Mouse (Mus musculus): ENCODE results near the gene B430306N03Rik. TPM values are rescaled to one million over a fixed set of nuclear protein-coding genes. Genes with fewer than 3 reads are reported as not detected.

B430306N03Rik gene
- polyA plus RNA-seq, 1 experiment: not detected

- TF ChIP-seq USF1 (IDR thresholded peaks at IDR 0.05; ENCODE audit: low read depth) (no peak), FOSL1 (IDR thresholded peaks at IDR 0.05; ENCODE audit: insufficient read depth, low read length, poor library complexity, severe bottlenecking) (no peak), MYOG (IDR thresholded peaks at IDR 0.05; ENCODE audit: control insufficient read depth, extremely low read depth, insufficient read length) (no peak), MYOD1 (IDR thresholded peaks at IDR 0.05; ENCODE audit: control insufficient read depth, insufficient read length, low read depth) (no peak)
- H3K79me2 ChIP-seq (ENCODE audit: control insufficient read depth, insufficient read depth): no peaks in the 10 kb centered on the region
- no peaks in the 10 kb centered on the region for H3K79me3 ChIP-seq (ENCODE audit: low read depth)
- H3K4me3 ChIP-seq (ENCODE audit: insufficient read depth, poor library complexity, severe bottlenecking): no peak overlapping the region
- no peaks in the 10 kb centered on the region for H3K36me3 ChIP-seq (ENCODE audit: control insufficient read depth, insufficient read depth)
- no peaks in the 10 kb centered on the region for H3K27me3 ChIP-seq (ENCODE audit: control insufficient read depth, insufficient read depth, insufficient read length)
- no peak overlapping the region for H3ac ChIP-seq (ENCODE audit: control insufficient read depth, insufficient read length, low read depth)
Observed at GRCm38 (mm10) chr17:48371621-48372020, 55.7 kb downstream of the B430306N03Rik start.

DNA sequence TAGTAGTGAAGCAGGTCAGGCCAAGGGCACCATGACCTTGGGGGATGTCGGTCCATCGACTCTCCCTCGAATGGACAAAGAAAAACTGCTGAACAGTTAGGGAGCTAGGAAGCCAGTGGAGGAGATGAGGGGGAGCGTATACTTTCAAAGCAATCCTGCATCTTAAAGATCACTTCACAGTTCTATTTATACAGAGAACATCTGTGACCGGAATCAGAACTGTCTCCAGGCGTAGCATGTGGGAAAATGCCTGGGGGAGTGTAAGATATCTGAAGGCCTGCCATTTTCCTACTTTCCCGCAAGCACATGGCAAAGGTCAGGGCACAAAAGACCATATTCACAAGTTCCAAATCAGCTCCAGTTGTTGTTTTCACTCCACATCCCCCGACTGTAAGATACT, 57.0 kb downstream of the B430306N03Rik start:
- H3K27me3 ChIP-seq (ENCODE audit: control insufficient read depth, insufficient read depth, insufficient read length): no peaks in the 10 kb centered on the region
- no peaks in the 10 kb centered on the region for H3K79me2 ChIP-seq (ENCODE audit: control insufficient read depth, insufficient read depth)
- TF ChIP-seq CEBPB (IDR thresholded peaks at IDR 0.05; ENCODE audit: low read depth) (no peak), USF1 (IDR thresholded peaks at IDR 0.05; ENCODE audit: low read depth) (no peak), FOSL1 (IDR thresholded peaks at IDR 0.05; ENCODE audit: insufficient read depth, low read length, poor library complexity, severe bottlenecking) (no peak), MYOG (IDR thresholded peaks at IDR 0.05; ENCODE audit: control insufficient read depth, extremely low read depth, insufficient read length) (no peak), CTCF (IDR thresholded peaks at IDR 0.05; ENCODE audit: control insufficient read depth, insufficient read depth, insufficient read length) (no peak), MAX (IDR thresholded peaks at IDR 0.05) (no peak), MYOD1 (IDR thresholded peaks at IDR 0.05; ENCODE audit: control insufficient read depth, insufficient read length, low read depth) (no peak)
- H3ac ChIP-seq (ENCODE audit: control insufficient read depth, insufficient read length, low read depth): no peak overlapping the region
- no peaks in the 10 kb centered on the region for H3K36me3 ChIP-seq (ENCODE audit: control insufficient read depth, insufficient read depth)
- no peak overlapping the region for H3K4me3 ChIP-seq (ENCODE audit: insufficient read depth, poor library complexity, severe bottlenecking)
- no peaks in the 10 kb centered on the region for H3K79me3 ChIP-seq (ENCODE audit: low read depth)

DNA sequence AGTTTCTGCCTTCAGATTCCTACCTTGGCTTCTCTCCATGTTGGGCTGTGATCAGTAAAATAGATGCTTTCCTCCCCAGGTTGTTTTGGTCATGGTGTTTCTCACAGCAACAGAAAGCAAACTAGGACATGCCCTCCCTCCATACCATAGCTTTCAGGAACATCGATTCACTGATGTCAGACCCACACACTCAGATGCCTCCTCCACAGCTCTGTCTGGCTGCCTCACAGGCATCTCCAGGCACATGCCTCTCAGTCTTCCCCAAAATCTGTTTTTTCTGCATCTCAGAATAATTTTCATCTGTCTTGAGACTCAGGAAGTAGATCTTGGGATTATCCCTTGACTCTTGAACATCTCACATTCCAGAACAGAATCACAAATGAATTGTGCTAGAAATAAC, 60.2 kb downstream of the B430306N03Rik start:
- Histone ChIP-seq H3K79me2 (ENCODE audit: control insufficient read depth, insufficient read depth) (no peaks in the 10 kb centered on the region), H3ac (ENCODE audit: control insufficient read depth, insufficient read length, low read depth) (no peak overlapping the region), H3K36me3 (ENCODE audit: control insufficient read depth, insufficient read depth) (no peaks in the 10 kb centered on the region), H3K79me3 (ENCODE audit: low read depth) (no peaks in the 10 kb centered on the region), H3K27me3 (ENCODE audit: control insufficient read depth, insufficient read depth, insufficient read length) (no peaks in the 10 kb centered on the region), H3K4me3 (ENCODE audit: insufficient read depth, poor library complexity, severe bottlenecking) (no peak overlapping the region)
- TF ChIP-seq MYOD1 (IDR thresholded peaks at IDR 0.05; ENCODE audit: control insufficient read depth, insufficient read length, low read depth) (no peak), MAX (IDR thresholded peaks at IDR 0.05) (no peak), CEBPB (IDR thresholded peaks at IDR 0.05; ENCODE audit: low read depth) (no peak), USF1 (IDR thresholded peaks at IDR 0.05; ENCODE audit: low read depth) (no peak), CTCF (IDR thresholded peaks at IDR 0.05; ENCODE audit: control insufficient read depth, insufficient read depth, insufficient read length) (no peak), MYOG (IDR thresholded peaks at IDR 0.05; ENCODE audit: control insufficient read depth, extremely low read depth, insufficient read length) (no peak), FOSL1 (IDR thresholded peaks at IDR 0.05; ENCODE audit: insufficient read depth, low read length, poor library complexity, severe bottlenecking) (no peak)

Other genes with a start within 250 kb of the B430306N03Rik start
- not detected for gene 1700067P10Rik, start 226.8 kb upstream of the B430306N03Rik start, polyA plus RNA-seq (2012; fragmentation: generic; extraction: Trizol)
- gene 9830107B12Rik, start 169.9 kb upstream of the B430306N03Rik start, polyA plus RNA-seq (2012; fragmentation: generic; extraction: Trizol): not detected
- not detected for gene A530064D06Rik, start 148.9 kb upstream of the B430306N03Rik start, polyA plus RNA-seq (2012; fragmentation: generic; extraction: Trizol)
- gene Trem1, start 83.4 kb upstream of the B430306N03Rik start, polyA plus RNA-seq (2012; fragmentation: generic; extraction: Trizol): not detected
- not detected for gene Trem3, start 68.4 kb upstream of the B430306N03Rik start, polyA plus RNA-seq (2012; fragmentation: generic; extraction: Trizol)
- not detected for gene Treml4, start 51.8 kb upstream of the B430306N03Rik start, polyA plus RNA-seq (2012; fragmentation: generic; extraction: Trizol)
- not detected for gene Treml2, start 16.6 kb upstream of the B430306N03Rik start, polyA plus RNA-seq (2012; fragmentation: generic; extraction: Trizol)
- gene Trem2, start 30.3 kb downstream of the B430306N03Rik start, polyA plus RNA-seq (2012; fragmentation: generic; extraction: Trizol): not detected
- not detected for gene Treml1, start 43.8 kb downstream of the B430306N03Rik start, polyA plus RNA-seq (2012; fragmentation: generic; extraction: Trizol)
- gene Nfya, start 93.8 kb downstream of the B430306N03Rik start, polyA plus RNA-seq (2012; fragmentation: generic; extraction: Trizol): 24.0 TPM
- 14.1 TPM for gene Oard1, start 93.9 kb downstream of the B430306N03Rik start, polyA plus RNA-seq (2012; fragmentation: generic; extraction: Trizol)
- gene Apobec2, start 116.8 kb downstream of the B430306N03Rik start, polyA plus RNA-seq (2012; fragmentation: generic; extraction: Trizol): 0.27 TPM
- gene Tspo2, start 135.4 kb downstream of the B430306N03Rik start, polyA plus RNA-seq (2012; fragmentation: generic; extraction: Trizol): not detected
- gene Unc5cl, start 138.8 kb downstream of the B430306N03Rik start, polyA plus RNA-seq (2012; fragmentation: generic; extraction: Trizol): not detected